Mouse (Mus musculus): Measurements from ENCODE around the gene Rtn4rl1. TPM values are rescaled to one million over a fixed set of nuclear protein-coding genes. Genes with fewer than 3 reads are reported as not detected.
A peak's percentile ranks its signal among the peaks of the same experiment; 100 is the strongest.
"Not testable (repeated sequence)": the region's sequence is repeated elsewhere in the genome, so short reads cannot be mapped to it uniquely, and the experiment has no call there.

Gene Rtn4rl1
- total RNA-seq, 2 experiments from 2014 or later = 0.15 to 0.37 TPM

DNA sequence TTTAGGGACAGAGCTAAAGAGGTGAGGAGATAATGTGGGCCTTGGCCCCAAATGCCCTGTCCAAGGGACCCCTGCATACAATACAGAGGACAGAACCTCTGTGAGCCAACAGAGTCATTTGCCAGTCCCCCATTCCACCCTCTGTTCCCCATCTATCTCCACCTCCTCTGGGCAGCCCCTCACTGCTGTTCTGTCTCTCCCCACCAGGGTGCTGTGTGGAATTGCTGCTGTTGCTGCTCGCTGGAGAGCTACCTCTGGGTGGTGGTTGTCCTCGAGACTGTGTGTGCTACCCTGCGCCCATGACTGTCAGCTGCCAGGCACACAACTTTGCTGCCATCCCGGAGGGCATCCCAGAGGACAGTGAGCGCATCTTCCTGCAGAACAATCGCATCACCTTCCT is 71.0 kb downstream of the Rtn4rl1 start:
- ATAC-seq (replicated peaks; ENCODE audit: poor library complexity, severe bottlenecking) = no peak

DNA sequence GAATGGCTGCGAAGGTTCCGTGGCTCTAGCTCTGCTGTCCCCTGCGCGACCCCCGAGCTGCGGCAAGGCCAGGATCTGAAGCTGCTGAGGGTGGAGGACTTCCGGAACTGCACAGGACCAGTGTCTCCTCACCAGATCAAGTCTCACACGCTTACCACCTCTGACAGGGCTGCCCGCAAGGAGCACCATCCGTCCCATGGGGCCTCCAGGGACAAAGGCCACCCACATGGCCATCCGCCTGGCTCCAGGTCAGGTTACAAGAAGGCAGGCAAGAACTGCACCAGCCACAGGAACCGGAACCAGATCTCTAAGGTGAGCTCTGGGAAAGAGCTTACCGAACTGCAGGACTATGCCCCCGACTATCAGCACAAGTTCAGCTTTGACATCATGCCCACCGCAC is 72.0 kb downstream of the Rtn4rl1 start:
- ATAC-seq (replicated peaks; ENCODE audit: poor library complexity, severe bottlenecking) = no peak

- peak; percentile 60 for ATAC-seq (replicated peaks; ENCODE audit: poor library complexity, severe bottlenecking)
Observed at GRCm38 (mm10) chr11:75267826-75268281, 74.3 kb downstream of the Rtn4rl1 start.

- ATAC-seq (replicated peaks; ENCODE audit: poor library complexity, severe bottlenecking) = no peak
Observed at GRCm38 (mm10) chr11:75268492-75268891, 74.9 kb downstream of the Rtn4rl1 start.

- ATAC-seq (replicated peaks; ENCODE audit: poor library complexity, severe bottlenecking) = no peak
Observed at GRCm38 (mm10) chr11:75269213-75269612, 75.6 kb downstream of the Rtn4rl1 start.

DNA sequence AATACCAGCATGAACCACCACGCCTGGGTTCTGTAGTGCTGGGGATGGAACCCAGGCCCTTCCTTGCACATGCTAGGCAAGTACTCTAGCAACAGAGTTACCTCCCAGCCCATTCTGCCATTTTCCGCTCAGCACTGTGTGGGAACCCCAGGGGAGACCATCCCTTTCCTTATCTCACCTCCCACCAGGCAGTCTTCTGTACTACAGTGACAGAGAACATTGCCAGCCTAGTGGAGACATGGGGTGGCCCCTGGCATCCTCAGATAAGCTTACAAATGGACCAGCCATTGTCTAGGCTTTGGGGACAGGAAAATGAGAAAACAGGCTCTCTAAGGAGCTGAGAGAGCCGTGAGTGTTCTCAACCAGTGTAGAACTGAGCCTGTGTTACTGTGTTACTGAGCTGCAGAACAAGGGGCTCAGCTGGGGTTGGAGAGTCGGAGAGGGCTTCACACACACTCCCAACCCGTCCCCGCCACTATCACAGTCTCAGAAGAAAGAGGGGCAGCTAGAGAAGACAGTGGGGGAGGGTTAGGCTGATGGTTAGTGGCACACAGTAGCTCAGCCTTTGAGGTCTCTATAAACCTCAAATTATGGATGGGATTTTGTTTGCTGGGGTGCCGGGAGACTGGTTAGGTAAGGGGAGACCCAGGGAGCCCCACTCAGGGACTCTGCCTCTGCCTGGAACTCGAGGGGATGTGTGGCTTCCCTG is 76.8 kb downstream of the Rtn4rl1 start:
- ATAC-seq (replicated peaks; ENCODE audit: poor library complexity, severe bottlenecking) = no peak

GRCm38 (mm10) chr11:75270985-75271434 is 77.4 kb downstream of the Rtn4rl1 start:
- ATAC-seq (replicated peaks; ENCODE audit: poor library complexity, severe bottlenecking) = no peak

- ATAC-seq (replicated peaks; ENCODE audit: poor library complexity, severe bottlenecking) = no peak
Observed at GRCm38 (mm10) chr11:75273466-75273865, 79.9 kb downstream of the Rtn4rl1 start.

GRCm38 (mm10) chr11:75275035-75275434 is 81.5 kb downstream of the Rtn4rl1 start:
- no peak for ATAC-seq (replicated peaks; ENCODE audit: poor library complexity, severe bottlenecking)

DNA sequence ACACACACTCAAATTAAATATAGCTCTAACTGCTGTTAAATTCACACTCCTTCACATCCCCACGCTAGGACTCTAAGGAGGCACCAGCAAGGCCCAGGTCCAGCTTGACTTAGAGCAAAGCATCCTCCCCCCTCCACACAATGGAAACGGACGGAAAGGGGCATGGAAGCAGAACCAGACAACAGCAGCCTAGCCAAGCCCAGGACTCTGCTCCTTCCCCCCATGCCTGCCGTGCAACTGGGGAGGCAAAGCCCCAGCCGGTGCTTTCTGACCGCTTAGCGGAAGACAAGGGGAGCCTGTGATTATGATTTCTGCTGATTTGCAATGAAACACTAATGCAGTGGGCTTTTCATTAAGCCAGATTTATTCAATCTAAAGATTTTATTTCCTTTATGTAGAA is 84.5 kb downstream of the Rtn4rl1 start:
- no peak for ATAC-seq (replicated peaks; ENCODE audit: poor library complexity, severe bottlenecking)

DNA sequence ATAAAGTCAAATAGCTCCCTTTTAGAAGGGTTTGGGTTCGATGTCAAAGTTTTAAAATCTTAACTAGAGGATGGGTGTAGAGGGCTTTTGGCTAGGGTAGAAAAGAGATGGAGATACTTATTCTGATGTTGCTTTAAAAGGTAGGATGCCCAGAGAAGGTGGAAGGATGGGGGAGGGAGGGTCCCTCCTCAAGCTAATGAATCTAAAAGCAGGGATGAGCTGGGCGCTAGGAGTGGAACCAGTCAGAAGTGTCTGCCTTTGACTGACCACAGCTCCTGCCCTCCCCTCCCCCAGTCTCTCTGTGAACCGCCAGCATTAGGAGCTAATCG is 85.4 kb downstream of the Rtn4rl1 start:
- no peak for ATAC-seq (replicated peaks; ENCODE audit: poor library complexity, severe bottlenecking)

GRCm38 (mm10) chr11:75279342-75280065 is 85.9 kb downstream of the Rtn4rl1 start:
- peak; percentile 50 for ATAC-seq (replicated peaks; ENCODE audit: poor library complexity, severe bottlenecking)

DNA sequence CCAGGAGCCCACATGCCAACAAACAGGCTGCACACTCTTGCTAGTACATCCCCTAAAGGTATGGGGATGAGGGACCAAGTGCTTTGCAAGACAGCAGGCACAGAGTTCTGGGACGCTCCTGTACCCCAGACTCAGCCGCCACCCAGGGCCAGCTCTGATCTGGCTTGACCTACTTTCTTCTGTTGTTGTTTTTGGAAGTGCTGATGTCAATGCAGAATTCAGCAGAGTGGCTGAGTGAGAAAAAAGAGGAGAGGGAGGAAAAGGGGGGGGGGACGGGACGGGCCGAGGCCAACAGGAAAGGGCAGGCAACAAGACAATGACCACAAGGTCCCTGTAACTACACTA is 86.5 kb downstream of the Rtn4rl1 start:
- no peak for ATAC-seq (replicated peaks; ENCODE audit: poor library complexity, severe bottlenecking)

DNA sequence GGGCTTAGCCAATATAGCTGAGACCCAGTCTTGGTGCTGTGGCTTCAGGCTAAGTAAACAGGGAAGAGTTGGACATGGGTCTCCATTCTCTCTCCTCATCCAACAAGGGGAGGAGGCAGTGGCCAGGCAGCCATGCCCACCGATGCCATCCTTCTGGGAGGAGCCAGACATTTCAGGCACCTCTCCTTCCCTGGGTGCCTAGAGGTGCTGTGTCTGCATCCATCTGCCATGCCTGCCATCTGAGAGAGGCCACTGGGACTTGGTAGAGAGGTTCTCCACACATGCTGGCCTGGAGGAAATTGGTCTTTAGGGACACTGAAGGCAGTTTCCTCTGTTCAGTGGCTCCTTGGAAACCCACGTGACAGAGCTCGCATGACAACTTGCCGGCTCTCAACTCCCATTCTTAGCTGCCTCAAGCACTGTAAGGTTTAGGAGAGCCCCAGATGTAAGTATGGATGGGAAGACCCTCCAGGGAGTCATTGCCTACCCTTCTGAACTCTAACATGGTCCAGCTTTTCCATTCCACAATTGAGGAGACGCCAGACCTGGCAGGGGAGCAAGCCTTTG is 86.9 kb downstream of the Rtn4rl1 start:
- no peak for ATAC-seq (replicated peaks; ENCODE audit: poor library complexity, severe bottlenecking)

DNA sequence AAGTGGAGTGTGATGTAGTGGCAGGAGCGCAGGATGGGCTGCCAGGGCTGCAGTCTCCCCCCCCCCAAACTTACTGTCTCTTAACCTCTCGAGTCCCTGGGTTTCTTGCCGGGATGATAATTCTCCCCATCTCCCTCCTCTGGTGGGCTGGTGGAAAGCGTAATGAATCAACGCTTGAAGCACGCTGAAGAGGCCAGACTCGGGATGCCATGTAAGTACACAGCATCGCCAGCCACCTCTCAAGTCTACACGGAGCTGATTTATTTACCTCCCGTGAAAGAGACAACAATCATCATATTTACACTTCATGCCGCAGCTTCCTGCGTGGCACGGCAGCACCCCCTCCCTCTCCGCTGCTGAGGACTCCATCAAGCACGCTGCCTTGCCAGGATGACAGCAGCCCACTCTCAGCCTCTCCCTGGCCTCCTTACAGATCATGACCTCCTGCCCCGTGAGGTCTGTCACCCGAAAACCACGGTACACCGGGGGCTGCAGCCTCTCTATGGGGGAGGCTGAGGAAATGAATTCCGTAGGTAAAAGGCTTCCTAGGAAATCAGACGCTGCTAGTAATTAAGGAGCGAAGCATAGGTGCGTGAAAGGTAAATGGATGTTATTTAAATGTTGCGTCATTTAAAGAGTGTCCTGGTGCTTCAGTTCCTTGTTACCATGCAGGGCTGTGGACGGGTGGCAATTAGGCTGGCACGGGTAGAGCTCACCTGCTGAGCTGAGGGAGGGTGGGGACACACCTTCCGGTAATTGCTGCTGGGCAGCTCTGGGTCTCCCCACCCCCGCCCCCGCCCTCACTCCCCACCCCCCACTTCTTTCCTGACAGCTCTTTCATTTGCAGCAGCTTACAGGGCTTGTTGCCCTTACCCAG is 88.0 kb downstream of the Rtn4rl1 start:
- ATAC-seq (replicated peaks; ENCODE audit: poor library complexity, severe bottlenecking) = no peak

DNA sequence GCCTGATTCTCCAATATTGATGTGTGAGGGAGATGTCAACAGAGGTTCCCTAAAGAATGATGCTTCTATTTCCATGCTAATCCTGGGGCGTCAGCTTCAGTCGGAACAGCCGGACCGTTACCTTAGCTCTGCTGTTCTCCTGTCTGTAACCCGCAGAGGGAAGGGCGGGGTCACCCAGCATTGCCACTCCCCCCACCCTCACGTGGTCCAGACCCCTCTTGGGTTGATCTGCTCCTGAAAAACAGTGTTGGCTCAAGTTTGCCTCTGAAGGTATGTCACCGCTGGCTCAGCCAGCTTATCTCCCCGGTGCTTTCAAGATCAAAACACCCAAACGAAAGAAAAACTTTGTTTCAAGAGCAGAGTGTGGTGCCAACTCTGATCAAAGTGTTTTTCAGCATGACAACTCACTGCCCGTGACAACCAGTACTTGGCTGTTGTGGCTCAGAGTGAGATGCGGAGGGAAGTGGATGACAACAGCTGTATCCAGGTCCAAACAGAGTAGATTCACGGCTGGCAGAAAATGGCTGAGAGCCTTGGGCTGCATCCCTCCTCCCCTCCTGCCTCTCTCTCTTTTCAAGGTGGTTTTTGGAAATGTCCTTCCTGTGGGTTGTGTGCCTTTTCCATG is 89.0 kb downstream of the Rtn4rl1 start:
- ATAC-seq (replicated peaks; ENCODE audit: poor library complexity, severe bottlenecking) = peak; percentile 57

DNA sequence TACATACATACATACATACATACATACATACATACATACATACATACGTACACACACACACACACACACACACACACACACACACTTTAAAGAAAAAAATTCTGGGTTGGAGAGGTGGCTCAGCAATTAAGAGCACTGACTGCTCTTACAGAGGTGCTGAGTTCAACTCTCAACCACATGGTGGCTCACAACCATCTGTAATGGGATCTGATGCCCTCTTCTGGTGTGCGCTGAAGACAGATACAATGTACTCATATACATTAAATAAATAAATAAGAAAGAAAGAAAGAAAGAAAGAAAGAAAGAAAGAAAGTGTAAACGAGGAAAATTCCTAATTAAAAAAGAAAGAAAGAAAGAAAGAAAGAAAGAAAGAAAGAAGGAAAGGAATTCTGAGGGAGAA is 90.2 kb downstream of the Rtn4rl1 start:
- ATAC-seq (replicated peaks; ENCODE audit: poor library complexity, severe bottlenecking) = not testable (repeated sequence)

DNA sequence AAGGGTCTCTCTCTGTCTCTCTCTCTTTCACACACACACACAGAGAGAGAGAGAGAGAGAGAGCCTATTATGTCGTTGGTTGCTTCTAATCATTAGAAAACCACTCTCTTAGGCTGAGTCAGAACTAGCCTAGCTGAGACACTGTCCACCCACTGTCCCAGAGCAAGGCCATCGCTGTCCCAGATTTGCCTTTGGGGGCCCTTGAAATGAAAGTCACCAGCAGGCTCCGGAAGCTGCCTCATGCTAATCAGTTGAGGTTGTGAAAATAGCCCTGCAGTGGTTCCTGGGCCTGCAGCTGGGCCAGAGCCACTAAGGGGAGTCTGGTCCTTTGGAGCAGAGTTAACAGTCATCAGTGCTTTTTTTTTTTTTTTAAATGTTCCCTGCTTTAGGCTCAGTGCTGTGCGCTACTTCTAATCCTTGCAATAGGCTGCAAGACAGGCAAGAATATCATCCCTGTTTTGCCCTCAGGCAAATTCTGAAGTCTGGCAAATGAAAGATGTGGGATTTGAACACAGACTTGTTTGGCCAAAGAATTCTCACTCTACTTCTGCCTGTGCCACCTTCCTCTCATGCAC is 92.4 kb downstream of the Rtn4rl1 start:
- ATAC-seq (replicated peaks; ENCODE audit: poor library complexity, severe bottlenecking) = no peak

DNA sequence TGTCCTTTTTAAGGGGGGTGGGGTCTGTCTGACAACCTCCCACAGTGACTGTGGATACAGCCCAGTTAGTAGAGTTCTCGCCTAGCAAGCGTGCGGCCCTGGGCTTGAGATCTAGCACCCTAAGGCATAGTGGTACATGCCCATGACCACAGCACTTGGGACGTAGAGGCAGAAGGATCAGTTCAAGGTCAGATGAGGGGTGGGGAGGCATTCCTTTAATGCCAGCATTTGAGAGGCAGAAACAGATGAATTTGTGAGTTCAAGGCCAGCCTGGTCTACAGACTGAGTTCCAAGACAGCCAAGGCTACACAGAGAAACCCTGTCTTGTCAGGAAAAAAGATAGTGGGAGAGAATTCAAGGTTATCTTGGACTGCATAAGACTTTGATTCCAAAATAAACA is 93.3 kb downstream of the Rtn4rl1 start:
- no peak for ATAC-seq (replicated peaks; ENCODE audit: poor library complexity, severe bottlenecking)

- no peak for ATAC-seq (replicated peaks; ENCODE audit: poor library complexity, severe bottlenecking)
Observed at GRCm38 (mm10) chr11:75287940-75288339, 94.4 kb downstream of the Rtn4rl1 start.
